Mouse (Mus musculus) liver, embryonic 14.5 days (tissue): ENCODE measurements around the gene Vmn2r86. TPM values are rescaled to one million over a fixed set of nuclear protein-coding genes. Genes with fewer than 3 reads are reported as not detected.
"Not testable (repeated sequence)": the region's sequence is repeated elsewhere in the genome, so short reads cannot be mapped to it uniquely, and the experiment has no call there.

Experiments
- ATAC-seq: fragments of 200-750 bp; cut with Nextera tagmentation; 2 replicates; pipeline ENCODE4 v1.8.0; 2017; ENCODE audit warnings: moderate number of reproducible peaks, mild to moderate bottlenecking, moderate library complexity; ENCODE audit not compliant: insufficient read depth
- DNase-seq, 3 experiments: peaks; one replicate each; pipeline ENCODE4 v3.0.0-alpha.2; 2012 to 2013; ENCODE audit warnings: low read depth in 3 of 3, low spot score in 3 of 3
- H3K27ac ChIP-seq: fragments of 300-500 bp; sonication (generic); 2 replicates; pipeline ENCODE4 v1.5.1; 2014; ENCODE audit warnings: moderate library complexity, mild to moderate bottlenecking, control low read depth, inconsistent platforms
- H3K27me3 ChIP-seq: fragments of 300-500 bp; sonication (generic); 2 replicates; pipeline ENCODE4 v1.6.1; 2014; ENCODE audit warnings: mild to moderate bottlenecking, low read length, moderate library complexity; ENCODE audit not compliant: control insufficient read depth, insufficient read depth
- H3K36me3 ChIP-seq: fragments of 300-500 bp; sonication (generic); replicated peaks from 2 replicates; pipeline ENCODE4 v1.6.1; 2014; ENCODE audit warnings: low read depth; ENCODE audit not compliant: control insufficient read depth, insufficient read depth
- H3K4me1 ChIP-seq, 2 experiments: fragments of 200-500 bp in 1 of 2; fragments of 300-500 bp in 1 of 2; sonication (generic) in 1 of 2; replicated peaks; 2 replicates each; pipeline ENCODE4 v1.6.1; 2012 to 2014; ENCODE audit warnings: antibody characterized with exemption in 1 of 2, inconsistent platforms in 1 of 2, low read length in 1 of 2; ENCODE audit not compliant: control insufficient read depth in 2 of 2, insufficient read depth in 2 of 2
- H3K4me2 ChIP-seq: fragments of 300-500 bp; sonication (generic); 2 replicates; pipeline ENCODE4 v1.6.1; 2014; ENCODE audit warnings: low read depth, mild to moderate bottlenecking, control low read depth, moderate library complexity
- H3K4me3 ChIP-seq, 2 experiments: fragments of 200-500 bp in 1 of 2; fragments of 300-500 bp in 1 of 2; sonication (generic) in 1 of 2; 2 replicates each; pipeline ENCODE4 v1.5.1; 2012 to 2014; ENCODE audit warnings: low read depth in 2 of 2, low read length in 2 of 2, mild to moderate bottlenecking in 2 of 2, control low read depth in 1 of 2, inconsistent platforms in 1 of 2, moderate library complexity in 1 of 2; ENCODE audit not compliant: insufficient read depth in 1 of 2
- H3K9ac ChIP-seq: fragments of 300-500 bp; sonication (generic); replicated peaks from 2 replicates; pipeline ENCODE4 v1.6.1; 2014; ENCODE audit warnings: mild to moderate bottlenecking, control low read depth, moderate library complexity
- H3K9me3 ChIP-seq: fragments of 300-500 bp; sonication (generic); 2 replicates; pipeline ENCODE4 v1.6.1; 2016; ENCODE audit warnings: low read length, mixed read lengths; ENCODE audit not compliant: control insufficient read depth
- CTCF ChIP-seq: IDR thresholded peaks from 2 replicates; pipeline ENCODE4 v1.5.1; 2016; ENCODE audit warnings: antibody characterized with exemption, low read depth, control low read depth
- EP300 ChIP-seq: IDR thresholded peaks from 2 replicates; pipeline ENCODE4 v1.6.1; 2016; ENCODE audit warnings: antibody characterized with exemption, low read depth
- whole genome bisulfite sequencing: fragments of 180-500 bp; shearing (Covaris S2); extraction: QIAGEN DNeasy Blood & Tissue Kit; methylation state at CpG from one replicate; pipeline ENCODE4 v1.1.7; 2014; ENCODE audit not compliant: insufficient replicate concordance; 5-methylcytosine and 5-hydroxymethylcytosine counted together
- polyA plus RNA-seq, 2 experiments: library from polyadenylated mRNA; depleted of rRNA in 1 of 2; stranded (reverse) in 1 of 2; unstranded in 1 of 2; fragments of >200 nt; fragmentation: Nextera tagmentation in 1 of 2; extraction: Ambion mirVana in 1 of 2; gene quantifications; 2 replicates each; pipeline versions ENCODE4 v1.2.1 to v1.2.3; 2012 to 2014

Vmn2r86 gene
- polyA plus RNA-seq (2012; rRNA removed), result not detected in 2 replicates
- polyA plus RNA-seq (2014; fragmentation: Nextera tagmentation; extraction: Ambion mirVana), result not detected in 2 replicates

DNA sequence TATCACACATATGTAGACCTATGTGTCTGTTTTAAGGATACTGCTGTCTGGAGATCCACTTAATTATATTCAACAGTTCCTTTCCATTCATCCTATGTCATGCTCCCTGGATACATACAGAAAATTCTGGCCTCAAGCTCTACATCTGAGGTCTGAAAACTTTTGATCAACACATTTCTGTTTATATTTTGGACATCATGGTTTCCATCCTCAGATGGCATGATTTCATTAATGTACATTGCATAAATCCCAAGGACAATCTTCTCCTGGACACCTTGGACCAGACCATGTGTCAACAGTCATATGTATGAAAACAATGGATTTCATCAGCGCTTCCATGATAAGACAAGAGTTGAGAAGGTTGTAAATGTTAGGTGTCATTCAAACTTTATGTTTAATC lies at the start of gene Vmn2r86:
Vmn2r86 (minus strand) TSS at position 101 of the 400 bp plus-strand sequence.
- not testable (repeated sequence) for H3K9me3 ChIP-seq, DNase-seq, H3K9ac ChIP-seq, H3K36me3 ChIP-seq, ATAC-seq, H3K27me3 ChIP-seq, H3K4me1 ChIP-seq, H3K4me2 ChIP-seq, H3K27ac ChIP-seq, H3K4me3 ChIP-seq
- WGBS, result 65% methylated on average over 1 of the region's 1 CpGs

GRCm38 (mm10) chr10:130497296-130497695 lies 41.4 kb upstream of the Vmn2r86 start, which contains the start of gene Vmn2r87:
Gene Vmn2r87, minus strand, starts transcription at chr10:130497396.
- DNase-seq, result no peak
- H3K9me3 ChIP-seq, result no peaks in the 10 kb centered on the region
- H3K27ac ChIP-seq, result no peak within 1 kb of the TSS
- no peak for ATAC-seq
- H3K4me2 ChIP-seq, result no peak within 1 kb of the TSS
- no peaks in the 10 kb centered on the region for H3K27me3 ChIP-seq
- no peaks in the 10 kb centered on the region for H3K4me1 ChIP-seq
- H3K9ac ChIP-seq, result no peak within 1 kb of the TSS
- no peak for TF ChIP-seq EP300
- no peak for TF ChIP-seq CTCF
- no peaks in the 10 kb centered on the region for H3K36me3 ChIP-seq
- no peak within 1 kb of the TSS for H3K4me3 ChIP-seq

DNA sequence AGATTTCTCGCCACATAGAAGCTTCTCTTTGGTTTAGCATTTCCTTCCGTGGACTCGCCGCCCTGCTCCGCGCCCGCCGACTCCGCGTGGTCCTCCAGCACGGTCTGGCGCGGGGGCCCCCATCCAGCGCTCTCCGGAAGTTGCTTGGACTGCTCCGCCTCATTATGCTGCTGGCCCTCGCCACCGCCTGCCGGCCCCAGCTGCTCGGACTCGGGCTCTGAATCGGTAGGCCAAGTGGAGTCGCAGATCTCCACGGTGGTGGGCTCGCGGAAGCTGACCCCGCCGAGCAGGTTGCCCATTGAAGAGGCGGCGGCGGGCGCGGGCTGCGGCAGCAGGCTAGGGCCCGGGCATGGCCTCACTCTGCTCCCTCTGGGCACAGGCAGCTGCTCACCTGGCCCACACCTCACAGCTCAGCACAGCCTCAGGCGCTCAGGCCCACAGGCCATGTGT lies 14.5 kb upstream of the Vmn2r86 start:
- H3K9ac ChIP-seq, result no peak overlapping the region
- H3K9me3 ChIP-seq, result no peaks in the 10 kb centered on the region
- no peaks in the 10 kb centered on the region for H3K36me3 ChIP-seq
- peak overlapping the region; percentile 3 to 37; a peak in 2 of 4 replicates for H3K4me3 ChIP-seq
- H3K27me3 ChIP-seq, result no peaks in the 10 kb centered on the region; the same call in 1 of the 2 replicates
- H3K4me2 ChIP-seq, result peak overlapping the region; percentile 52
- no peaks in the 10 kb centered on the region for H3K4me1 ChIP-seq
- ATAC-seq, result no peak
- DNase-seq, result no peak
- 5% methylated on average over 36 of the region's 36 CpGs for WGBS
- H3K27ac ChIP-seq, result no peak overlapping the region
- TF ChIP-seq CTCF (no peak), EP300 (no peak)

DNA sequence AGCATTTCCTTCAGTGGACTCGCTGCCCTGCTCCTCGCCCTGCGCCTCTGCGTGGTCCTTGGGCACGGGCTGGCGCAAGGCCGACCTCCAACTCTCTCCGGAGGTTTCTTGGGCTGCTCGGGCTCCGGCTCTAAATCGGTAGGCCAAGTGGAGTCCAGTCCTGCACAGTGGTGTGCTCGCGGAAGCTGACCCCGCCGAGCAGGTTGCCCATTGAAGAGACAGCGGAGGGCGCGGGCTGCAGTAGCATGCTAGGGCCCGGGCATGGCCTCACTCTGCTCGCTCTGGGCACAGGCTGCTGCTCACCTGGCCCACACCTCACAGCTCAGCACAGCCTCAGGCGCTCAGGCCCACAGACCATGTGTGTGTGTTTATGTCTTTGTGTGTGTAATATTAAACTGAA lies 11.1 kb downstream of the Vmn2r86 start:
- Histone ChIP-seq H3K27me3 (no peaks in the 10 kb centered on the region), H3K36me3 (no peaks in the 10 kb centered on the region), H3K9me3 (no peaks in the 10 kb centered on the region), H3K27ac (no peak overlapping the region), H3K4me2 (no peak overlapping the region), H3K4me3 (no peak overlapping the region), H3K4me1 (no peaks in the 10 kb centered on the region), H3K9ac (no peak overlapping the region)
- 79% methylated on average over 21 of the region's 21 CpGs for WGBS
- ATAC-seq, result no peak
- DNase-seq, result no peak
- TF ChIP-seq CTCF (no peak), EP300 (no peak)

DNA sequence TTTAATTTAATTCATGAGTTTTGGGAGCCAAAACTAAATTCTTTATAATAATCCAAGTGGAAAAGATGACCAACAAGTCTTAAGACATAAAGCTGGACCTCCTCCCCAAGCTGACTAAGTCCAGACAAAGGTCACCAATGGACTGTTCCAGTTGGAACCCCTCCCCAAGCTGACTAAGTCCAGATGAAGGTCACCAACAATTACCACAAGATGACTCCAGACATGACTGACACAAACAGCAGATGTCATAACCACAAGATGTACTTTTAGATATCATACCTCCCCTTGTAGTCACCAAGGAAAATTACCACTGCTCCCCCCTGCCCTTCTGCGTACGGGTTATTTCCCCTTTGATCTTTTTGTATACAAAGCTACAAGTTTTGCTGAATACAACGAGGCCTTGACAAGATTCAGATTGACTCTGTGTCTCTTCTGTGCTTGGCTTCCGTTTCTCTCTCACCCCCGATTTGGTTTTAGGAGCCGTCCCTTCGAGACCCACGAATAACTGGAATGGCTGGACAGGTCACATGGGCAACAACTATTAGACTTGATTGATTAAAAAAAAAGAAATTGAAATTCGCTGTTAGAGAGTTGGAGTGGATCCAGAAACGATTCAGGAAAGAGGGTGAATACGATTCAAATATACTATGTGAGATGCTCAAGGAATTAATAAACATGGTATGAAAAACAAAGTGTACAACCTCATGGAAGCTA lies 21.5 kb downstream of the Vmn2r86 start:
- H3K4me2 ChIP-seq, H3K4me3 ChIP-seq, H3K9me3 ChIP-seq, ATAC-seq, H3K27ac ChIP-seq, DNase-seq, H3K36me3 ChIP-seq, H3K4me1 ChIP-seq, H3K9ac ChIP-seq, H3K27me3 ChIP-seq: not testable (repeated sequence)
- 60% methylated on average over 11 of the region's 11 CpGs for WGBS

DNA sequence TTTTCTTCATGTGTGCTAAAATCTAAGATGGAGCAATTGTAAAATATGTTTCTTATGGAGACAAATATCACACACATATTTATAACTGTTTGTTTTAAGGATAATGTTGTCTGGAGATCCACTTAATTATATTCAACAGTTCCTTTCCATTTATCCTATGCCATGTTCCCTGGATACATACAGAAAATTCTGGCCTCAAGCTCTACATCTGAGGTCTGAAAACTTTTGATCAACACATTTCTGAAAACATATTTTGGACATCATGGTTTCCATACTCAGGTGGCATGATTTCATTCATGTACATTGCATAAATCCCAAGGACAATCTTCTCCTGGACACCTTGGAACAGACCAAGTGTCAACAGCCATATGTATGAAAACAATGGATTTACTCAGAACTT lies 26.2 kb downstream of the Vmn2r86 start, which contains the start of gene Vmn2r85:
Vmn2r85 (minus strand) TSS at position 101 of the 400 bp plus-strand sequence.
- H3K36me3 ChIP-seq, H3K9me3 ChIP-seq, H3K4me3 ChIP-seq, H3K27me3 ChIP-seq, H3K4me1 ChIP-seq, DNase-seq, H3K27ac ChIP-seq, ATAC-seq, H3K9ac ChIP-seq, H3K4me2 ChIP-seq: not testable (repeated sequence)

- not testable (repeated sequence) for ATAC-seq, H3K4me3 ChIP-seq, H3K9ac ChIP-seq, H3K4me1 ChIP-seq, H3K9me3 ChIP-seq, DNase-seq, H3K4me2 ChIP-seq, H3K36me3 ChIP-seq, H3K27ac ChIP-seq, H3K27me3 ChIP-seq
- WGBS, result 30% methylated on average over 2 of the region's 2 CpGs
Measured at GRCm38 (mm10) chr10:130422368-130422767, 33.5 kb downstream of the Vmn2r86 start.
